ENCODE assay signal across 9 mouse cellular contexts in genomic region chr5:38307255-38308101, GRCm38 (mm10). TPM values are rescaled to one million over a fixed set of nuclear protein-coding genes. Genes with fewer than 3 reads are reported as not detected.
DNase-seq lines count a peak whose midpoint lies in the region; ATAC-seq lines count a peak whose summit lies in the region.
"Had no signal": no experiment of that assay in that cellular context is flagged by ENCODE, and none has a peak within 500 bp of the region (broad histone marks: within the 10 kb centered on the region; RNA-seq: fewer than 3 reads in every experiment).

No protein-coding gene starts in this region.

- H3K4me1 ChIP-seq in heart, embryonic 13.5 days: no peaks in the 10 kb centered on the region
- H3K4me1 ChIP-seq in liver, embryonic 12.5 days: no peaks in the 10 kb centered on the region
- H3K4me1 ChIP-seq in stomach, embryonic 16.5 days (ENCODE audit: control insufficient read depth, insufficient read depth, low read length): no peaks in the 10 kb centered on the region

- no peaks in the 10 kb centered on the region for H3K36me3 ChIP-seq in heart, embryonic 13.5 days
- no peaks in the 10 kb centered on the region for H3K36me3 ChIP-seq in liver, embryonic 12.5 days
- no peaks in the 10 kb centered on the region for H3K36me3 ChIP-seq in stomach, embryonic 16.5 days (ENCODE audit: control insufficient read depth, insufficient read depth, low read length)

- peak overlapping the region; percentile 41 for H3K4me3 ChIP-seq in heart, embryonic 13.5 days
- peak overlapping the region; percentile 32 for H3K4me3 ChIP-seq in liver, embryonic 12.5 days
- peak overlapping the region; percentile 41 for H3K4me3 ChIP-seq in stomach, embryonic 16.5 days (replicated peaks; ENCODE audit: low read length)

- no peak overlapping the region for H3K27ac ChIP-seq in heart, embryonic 13.5 days (replicated peaks)
- H3K27ac ChIP-seq in liver, embryonic 12.5 days: no peak overlapping the region
- H3K27ac ChIP-seq in stomach, embryonic 16.5 days (ENCODE audit: low read length): no peak overlapping the region

- peak; percentile 75 for ATAC-seq in erythroid progenitor cell, adult 5-6 weeks (replicated peaks; ENCODE audit: low FRiP score, poor library complexity, severe bottlenecking)
- ATAC-seq in heart, embryonic 13.5 days (ENCODE audit: extremely low read depth, insufficient number of reproducible peaks, low FRiP score, low TSS enrichment): no peak
- peak; percentile 73 for ATAC-seq in liver, embryonic 12.5 days
- ATAC-seq in stomach, embryonic 16.5 days (ENCODE audit: insufficient read depth, low FRiP score): peak; percentile 72; the same call in 1 of the 2 replicates

- H3K27me3 ChIP-seq in heart, embryonic 13.5 days (replicated peaks): peaks cover 21% of the 10 kb centered on the region
- H3K27me3 ChIP-seq in liver, embryonic 12.5 days (replicated peaks): peaks cover 25% of the 10 kb centered on the region; the same call in 1 of the 2 replicates
- H3K27me3 ChIP-seq in stomach, embryonic 16.5 days (ENCODE audit: control insufficient read depth, insufficient read depth, low read length): no peaks in the 10 kb centered on the region

- H3K9ac ChIP-seq in heart, embryonic 13.5 days: peak overlapping the region; percentile 51; the same call in 1 of the 2 replicates
- H3K9ac ChIP-seq in liver, embryonic 12.5 days: no peak overlapping the region; the same call in 1 of the 2 replicates
- peak overlapping the region; percentile 52 for H3K9ac ChIP-seq in stomach, embryonic 16.5 days (ENCODE audit: low read length)

- H3K9me3 ChIP-seq in heart, embryonic 13.5 days: no peaks in the 10 kb centered on the region
- H3K9me3 ChIP-seq in liver, embryonic 12.5 days (replicated peaks): no peaks in the 10 kb centered on the region
- H3K9me3 ChIP-seq in stomach, embryonic 16.5 days (replicated peaks; ENCODE audit: control insufficient read depth, low read length): no peaks in the 10 kb centered on the region

- H3K4me2 ChIP-seq in heart, embryonic 13.5 days: peak overlapping the region; percentile 65
- H3K4me2 ChIP-seq in liver, embryonic 12.5 days: peak overlapping the region; percentile 66
- peak overlapping the region; percentile 67 for H3K4me2 ChIP-seq in stomach, embryonic 16.5 days (ENCODE audit: low read depth, low read length)

- peak; percentile 83 for DNase-seq in CD4-positive helper T cell, adult 2 months (ENCODE audit: low read depth, low spot score)
- peak; percentile 61 for DNase-seq in brain, embryonic 18.5 days (ENCODE audit: low read depth, low spot score)
- peak; percentile 94 for DNase-seq in kidney, postnatal 10 days
- DNase-seq in neural tube, embryonic 10.5 days (ENCODE audit: extremely low spot score, low spot score): peak; percentile 93

- WGBS in heart, embryonic 13.5 days: 10% methylated on average over 26 of the region's 26 CpGs
- WGBS in liver, embryonic 12.5 days (ENCODE audit: insufficient replicate concordance): 9% methylated on average over 26 of the region's 26 CpGs
- WGBS in stomach, embryonic 16.5 days: 10% methylated on average over 26 of the region's 26 CpGs

RNA-seq across cellular contexts. Expression of gene Drd5, which starts 11.7 kb away (rescaled TPM):
- total RNA-seq in erythroid progenitor cell, adult 5-6 weeks (2015; ENCODE audit: low replicate concordance): not detected in 2 replicates
- total RNA-seq in erythroid progenitor cell, adult 5-6 weeks (2017; ENCODE audit: low replicate concordance): not detected in 2 replicates
- not detected in 2 replicates for polyA plus RNA-seq in heart, embryonic 13.5 days (2015; fragmentation: Nextera tagmentation; extraction: Ambion mirVana)
- polyA plus RNA-seq in liver, embryonic 12.5 days (2016; fragmentation: Nextera tagmentation; extraction: Ambion mirVana): not detected in 2 replicates
- polyA plus RNA-seq in stomach, embryonic 16.5 days (2015; fragmentation: Nextera tagmentation; extraction: Ambion mirVana): not detected in 2 replicates
- polyA plus RNA-seq: gonadal fat pad, adult 2 months had no signal

RNA-seq across cellular contexts. Expression of gene Otop1, which starts 31.7 kb away (rescaled TPM):
- total RNA-seq in erythroid progenitor cell, adult 5-6 weeks (2015; ENCODE audit: low replicate concordance): not detected in 2 replicates
- not detected in 2 replicates for total RNA-seq in erythroid progenitor cell, adult 5-6 weeks (2017; ENCODE audit: low replicate concordance)
- not detected in 2 replicates for polyA plus RNA-seq in heart, embryonic 13.5 days (2015; fragmentation: Nextera tagmentation; extraction: Ambion mirVana)
- polyA plus RNA-seq in liver, embryonic 12.5 days (2016; fragmentation: Nextera tagmentation; extraction: Ambion mirVana): not detected in 2 replicates
- not detected in 2 replicates for polyA plus RNA-seq in stomach, embryonic 16.5 days (2015; fragmentation: Nextera tagmentation; extraction: Ambion mirVana)

RNA-seq across cellular contexts. Expression of gene Tmem128, which starts 47.5 kb away (rescaled TPM):
- 39.3 and 63.3 TPM in 2 replicates for total RNA-seq in erythroid progenitor cell, adult 5-6 weeks (2015; ENCODE audit: low replicate concordance)
- total RNA-seq in erythroid progenitor cell, adult 5-6 weeks (2017; ENCODE audit: low replicate concordance): 16.0 and 16.2 TPM in 2 replicates
- 46.0 and 47.4 TPM in 2 replicates for polyA plus RNA-seq in heart, embryonic 13.5 days (2015; fragmentation: Nextera tagmentation; extraction: Ambion mirVana)
- 51.3 and 55.5 TPM in 2 replicates for polyA plus RNA-seq in liver, embryonic 12.5 days (2016; fragmentation: Nextera tagmentation; extraction: Ambion mirVana)
- 66.2 and 69.0 TPM in 2 replicates for polyA plus RNA-seq in stomach, embryonic 16.5 days (2015; fragmentation: Nextera tagmentation; extraction: Ambion mirVana)
